In the genomic region with DNA sequence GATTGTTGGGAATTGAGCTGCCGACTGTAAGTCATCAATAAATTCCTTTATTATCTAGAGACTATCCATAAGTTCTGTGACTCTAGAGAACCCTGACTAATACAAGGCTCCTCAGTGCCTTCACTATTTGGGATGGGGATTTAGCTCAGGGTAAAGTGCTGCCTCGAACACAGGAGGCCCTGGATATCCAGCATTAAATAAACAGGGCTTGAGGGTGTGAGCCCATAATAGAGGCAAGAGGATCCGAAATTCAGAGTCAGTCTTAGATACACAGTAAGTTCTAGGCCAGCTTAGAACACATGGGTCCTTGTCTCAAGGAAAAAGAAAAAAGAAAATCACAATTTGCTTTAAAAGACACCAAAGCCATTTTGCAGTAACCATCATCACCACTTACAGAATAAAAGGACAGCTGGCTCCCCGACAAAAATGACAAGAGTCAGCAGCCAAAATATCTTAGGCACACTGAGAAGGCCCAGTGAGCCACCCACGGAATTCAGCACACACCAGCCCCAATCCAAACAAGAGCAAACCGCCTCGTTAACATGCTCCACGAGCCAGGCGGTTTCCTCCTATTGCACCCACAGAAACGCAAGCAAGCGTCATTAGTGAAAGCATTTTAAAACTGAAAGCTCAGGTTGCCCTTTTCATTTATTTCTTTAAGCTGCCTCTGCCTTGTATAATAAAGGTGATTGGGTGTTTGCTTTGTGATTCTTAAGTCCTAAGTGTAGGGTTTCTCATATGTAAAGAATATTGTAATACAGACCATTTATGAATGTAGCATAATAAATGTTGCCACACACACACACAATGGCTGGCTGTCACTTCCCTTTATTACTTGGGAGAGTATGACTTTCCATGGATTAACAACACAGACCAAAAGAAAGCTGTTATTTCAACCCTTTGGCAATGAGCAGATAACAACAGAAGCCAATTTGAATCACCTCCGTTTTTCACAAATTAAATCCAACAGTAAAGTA, we compare ENCODE assay signal across 10 mouse cellular contexts. TPM values are rescaled to one million over a fixed set of nuclear protein-coding genes. Genes with fewer than 3 reads are reported as not detected.
A peak's percentile ranks its signal among the peaks of the same experiment; 100 is the strongest.
DNase-seq lines count a peak whose midpoint lies in the region; ATAC-seq lines count a peak whose summit lies in the region.
"Had no signal": no experiment of that assay in that cellular context is flagged by ENCODE, and none has a peak within 500 bp of the region (broad histone marks: within the 10 kb centered on the region; RNA-seq: fewer than 3 reads in every experiment).

No protein-coding gene starts in this region.

- H3K4me3 ChIP-seq in forebrain, embryonic 13.5 days = no peak overlapping the region
- H3K4me3 ChIP-seq in forebrain, embryonic 12.5 days (replicated peaks) = no peak overlapping the region
- H3K4me3 ChIP-seq in midbrain, embryonic 16.5 days (ENCODE audit: low read depth, low read length) = no peak overlapping the region
- no peak overlapping the region for H3K4me3 ChIP-seq in midbrain, embryonic 13.5 days (replicated peaks)

- no peak overlapping the region for H3K9ac ChIP-seq in forebrain, embryonic 13.5 days
- no peak overlapping the region for H3K9ac ChIP-seq in forebrain, embryonic 12.5 days
- no peak overlapping the region for H3K9ac ChIP-seq in midbrain, embryonic 16.5 days (ENCODE audit: low read depth, low read length)
- no peak overlapping the region for H3K9ac ChIP-seq in midbrain, embryonic 13.5 days (replicated peaks)
- H3K9ac ChIP-seq: liver, embryonic 14.5 days had no signal

- H3K4me1 ChIP-seq in forebrain, embryonic 13.5 days = peaks cover 35% of the 10 kb centered on the region
- H3K4me1 ChIP-seq in forebrain, embryonic 12.5 days = peaks cover 20% of the 10 kb centered on the region
- peaks cover 27% of the 10 kb centered on the region for H3K4me1 ChIP-seq in midbrain, embryonic 16.5 days (ENCODE audit: control insufficient read depth, insufficient read depth, low read length)
- peaks cover 31% of the 10 kb centered on the region for H3K4me1 ChIP-seq in midbrain, embryonic 13.5 days (replicated peaks)

- H3K36me3 ChIP-seq in forebrain, embryonic 13.5 days (ENCODE audit: poor library complexity, severe bottlenecking) = no peaks in the 10 kb centered on the region
- no peaks in the 10 kb centered on the region for H3K36me3 ChIP-seq in forebrain, embryonic 12.5 days (replicated peaks)
- H3K36me3 ChIP-seq in midbrain, embryonic 16.5 days (ENCODE audit: control insufficient read depth, insufficient read depth, low read length) = no peaks in the 10 kb centered on the region
- H3K36me3 ChIP-seq in midbrain, embryonic 13.5 days = no peaks in the 10 kb centered on the region

- peak overlapping the region; percentile 10; the same call in 1 of the 2 replicates for H3K4me2 ChIP-seq in forebrain, embryonic 13.5 days
- H3K4me2 ChIP-seq in forebrain, embryonic 12.5 days = no peak overlapping the region
- H3K4me2 ChIP-seq in midbrain, embryonic 16.5 days (ENCODE audit: low read length) = no peak overlapping the region
- H3K4me2 ChIP-seq in midbrain, embryonic 13.5 days (replicated peaks) = no peak overlapping the region

- 40% methylated on average over 12 of the region's 12 CpGs for WGBS in forebrain, embryonic 13.5 days
- WGBS in forebrain, embryonic 12.5 days = 48% methylated on average over 12 of the region's 12 CpGs
- 58% methylated on average over 11 of the region's 12 CpGs for WGBS in midbrain, embryonic 16.5 days
- WGBS in midbrain, embryonic 13.5 days = 67% methylated on average over 12 of the region's 12 CpGs

- ATAC-seq in forebrain, embryonic 13.5 days = peak; percentile 42; the same call in 1 of the 2 replicates
- ATAC-seq in forebrain, embryonic 12.5 days (ENCODE audit: low FRiP score) = no peak
- ATAC-seq in midbrain, embryonic 16.5 days = 0 out of 2 replicates have a peak, but pooled peaks have one; percentile 40
- no peak for ATAC-seq in midbrain, embryonic 13.5 days

- no peaks in the 10 kb centered on the region for H3K27me3 ChIP-seq in forebrain, embryonic 13.5 days
- H3K27me3 ChIP-seq in forebrain, embryonic 12.5 days = no peaks in the 10 kb centered on the region
- H3K27me3 ChIP-seq in midbrain, embryonic 16.5 days (ENCODE audit: control insufficient read depth, insufficient read depth, low read depth, low read length) = no peaks in the 10 kb centered on the region
- no peaks in the 10 kb centered on the region for H3K27me3 ChIP-seq in midbrain, embryonic 13.5 days
- H3K27me3 ChIP-seq: CH12.LX had no signal

- peak; percentile 65 to 83 for DNase-seq in left cerebral cortex, adult 18-20 months (ENCODE audit: low spot score in 2 of 2)
- peak; percentile 61 to 67 for DNase-seq in natural killer cell, adult 2 months (ENCODE audit: low spot score in 2 of 2)
- DNase-seq in adrenal gland, postnatal 36 days = no peak
- no peak for DNase-seq in gastrocnemius, postnatal 25 days

- no peaks in the 10 kb centered on the region for H3K9me3 ChIP-seq in forebrain, embryonic 13.5 days (replicated peaks)
- no peaks in the 10 kb centered on the region for H3K9me3 ChIP-seq in forebrain, embryonic 12.5 days
- no peaks in the 10 kb centered on the region for H3K9me3 ChIP-seq in midbrain, embryonic 16.5 days (replicated peaks; ENCODE audit: control insufficient read depth, low read length, poor library complexity, severe bottlenecking)
- H3K9me3 ChIP-seq in midbrain, embryonic 13.5 days = no peaks in the 10 kb centered on the region

- H3K27ac ChIP-seq in forebrain, embryonic 13.5 days = 0 out of 2 replicates have a peak overlapping the region, but pooled peaks have one; percentile 10
- no peak overlapping the region for H3K27ac ChIP-seq in forebrain, embryonic 12.5 days
- H3K27ac ChIP-seq in midbrain, embryonic 16.5 days (ENCODE audit: low read length) = no peak overlapping the region
- H3K27ac ChIP-seq in midbrain, embryonic 13.5 days = no peak overlapping the region
- H3K27ac ChIP-seq: liver, embryonic 14.5 days had no signal

RNA-seq across cellular contexts. Expression of gene Ankrd44, which starts 29.8 kb away (rescaled TPM):
- 15.7 and 16.6 TPM in 2 replicates for polyA plus RNA-seq in forebrain, embryonic 13.5 days (2015; fragmentation: Nextera tagmentation; extraction: Ambion mirVana)
- 19.6 and 21.6 TPM in 2 replicates for polyA plus RNA-seq in forebrain, embryonic 12.5 days (2016; fragmentation: Nextera tagmentation; extraction: Ambion mirVana)
- polyA plus RNA-seq in midbrain, embryonic 16.5 days (2015; fragmentation: Nextera tagmentation; extraction: Ambion mirVana) = 29.9 and 31.4 TPM in 2 replicates
- polyA plus RNA-seq in midbrain, embryonic 13.5 days (2015; fragmentation: Nextera tagmentation; extraction: Ambion mirVana) = 19.7 and 22.2 TPM in 2 replicates
- total RNA-seq in left cerebral cortex, adult 18-20 months (2021) = 10 to 100 TPM; 21.9 to 23.0 TPM
- total RNA-seq in adrenal gland, postnatal 36 days (2021) = 10 to 100 TPM; 15.6 to 17.1 TPM
- 1 to 10 TPM; 5.3 to 5.5 TPM for total RNA-seq in gastrocnemius, postnatal 25 days (2021)

Comparison
In these comparisons a context has a peak if more than half of its experiments do, and no peak if none do; other contexts are left out.
1. ATAC-seq: peak in forebrain, embryonic 13.5 days (single experiment) and midbrain, embryonic 16.5 days (single experiment); none in forebrain, embryonic 12.5 days (single experiment) and midbrain, embryonic 13.5 days (single experiment).
2. DNase-seq: peak in left cerebral cortex, adult 18-20 months (2 of 2) and natural killer cell, adult 2 months (2 of 2); none in adrenal gland, postnatal 36 days (0 of 2) and gastrocnemius, postnatal 25 days (single experiment).